Mouse (Mus musculus): ENCODE data around the gene Prkce. TPM values are rescaled to one million over a fixed set of nuclear protein-coding genes. Genes with fewer than 3 reads are reported as not detected.

Gene Prkce
- polyA plus RNA-seq, 1 experiment from 2014 or later = 2.0 TPM

GRCm38 (mm10) chr17:86232248-86232647 is 64.7 kb downstream of the Prkce start:
- no peaks in the 10 kb centered on the region for H3K9me3 ChIP-seq (ENCODE audit: low read length)
- TF ChIP-seq CTCF (IDR thresholded peaks at IDR 0.05; ENCODE audit: low read depth) (no peak), EP300 (IDR thresholded peaks at IDR 0.05; ENCODE audit: low read depth) (no peak)
- 66% methylated on average over 4 of the region's 4 CpGs for WGBS (ENCODE audit: insufficient replicate concordance)
- DNase-seq (no peak), ATAC-seq (no peak)
- no peak overlapping the region for H3K27ac ChIP-seq (ENCODE audit: low read depth)
- no peaks in the 10 kb centered on the region for H3K36me3 ChIP-seq (replicated peaks; ENCODE audit: insufficient read depth, low read length)
- no peak overlapping the region for H3K9ac ChIP-seq (replicated peaks)
- peaks cover 5% of the 10 kb centered on the region; the same call in 1 of the 2 replicates for H3K4me1 ChIP-seq (ENCODE audit: insufficient read depth)
- no peaks in the 10 kb centered on the region for H3K27me3 ChIP-seq (ENCODE audit: insufficient read depth, low read length)
- H3K4me2 ChIP-seq (ENCODE audit: low read depth, low read length) = no peak overlapping the region
- H3K4me3 ChIP-seq (ENCODE audit: low read depth, low read length) = no peak overlapping the region

- no peak for TF ChIP-seq EP300 (IDR thresholded peaks at IDR 0.05; ENCODE audit: low read depth)
- no peak for TF ChIP-seq CTCF (IDR thresholded peaks at IDR 0.05; ENCODE audit: low read depth)
- H3K9me3 ChIP-seq (ENCODE audit: low read length) = no peaks in the 10 kb centered on the region
- H3K9ac ChIP-seq (replicated peaks) = no peak overlapping the region
- peaks cover 5% of the 10 kb centered on the region; the same call in 1 of the 2 replicates for H3K4me1 ChIP-seq (ENCODE audit: insufficient read depth)
- no peak overlapping the region for H3K27ac ChIP-seq (ENCODE audit: low read depth)
- H3K27me3 ChIP-seq (ENCODE audit: insufficient read depth, low read length) = no peaks in the 10 kb centered on the region
- whole genome bisulfite sequencing (ENCODE audit: insufficient replicate concordance) = 78% methylated on average over 9 of the region's 9 CpGs
- DNase-seq = no peak
- ATAC-seq = no peak
- H3K4me2 ChIP-seq (ENCODE audit: low read depth, low read length) = no peak overlapping the region
- H3K36me3 ChIP-seq (replicated peaks; ENCODE audit: insufficient read depth, low read length) = no peaks in the 10 kb centered on the region
- H3K4me3 ChIP-seq (ENCODE audit: low read depth, low read length) = no peak overlapping the region
Measured at GRCm38 (mm10) chr17:86234587-86235150, 67.1 kb downstream of the Prkce start.

- ATAC-seq (no peak), DNase-seq (no peak)
- Histone ChIP-seq H3K27me3 (ENCODE audit: insufficient read depth, low read length) (no peaks in the 10 kb centered on the region), H3K27ac (ENCODE audit: low read depth) (no peak overlapping the region), H3K36me3 (replicated peaks; ENCODE audit: insufficient read depth, low read length) (no peaks in the 10 kb centered on the region), H3K4me1 (ENCODE audit: insufficient read depth) (peaks cover 5% of the 10 kb centered on the region; the same call in 1 of the 2 replicates), H3K4me2 (ENCODE audit: low read depth, low read length) (no peak overlapping the region), H3K9me3 (ENCODE audit: low read length) (no peaks in the 10 kb centered on the region), H3K4me3 (ENCODE audit: low read depth, low read length) (no peak overlapping the region), H3K9ac (replicated peaks) (no peak overlapping the region)
- TF ChIP-seq CTCF (IDR thresholded peaks at IDR 0.05; ENCODE audit: low read depth) (no peak), EP300 (IDR thresholded peaks at IDR 0.05; ENCODE audit: low read depth) (no peak)
- 74% methylated on average over 10 of the region's 10 CpGs for WGBS (ENCODE audit: insufficient replicate concordance)
Measured at GRCm38 (mm10) chr17:86236026-86236712, 68.6 kb downstream of the Prkce start.

- Histone ChIP-seq H3K27me3 (ENCODE audit: insufficient read depth, low read length) (no peaks in the 10 kb centered on the region), H3K4me2 (ENCODE audit: low read depth, low read length) (no peak overlapping the region), H3K4me1 (ENCODE audit: insufficient read depth) (peaks cover 5% of the 10 kb centered on the region; the same call in 1 of the 2 replicates), H3K27ac (ENCODE audit: low read depth) (no peak overlapping the region), H3K9ac (replicated peaks) (no peak overlapping the region), H3K4me3 (ENCODE audit: low read depth, low read length) (no peak overlapping the region), H3K9me3 (ENCODE audit: low read length) (no peaks in the 10 kb centered on the region), H3K36me3 (replicated peaks; ENCODE audit: insufficient read depth, low read length) (no peaks in the 10 kb centered on the region)
- TF ChIP-seq CTCF (IDR thresholded peaks at IDR 0.05; ENCODE audit: low read depth) (no peak), EP300 (IDR thresholded peaks at IDR 0.05; ENCODE audit: low read depth) (no peak)
- DNase-seq (peak; percentile 29), ATAC-seq (peak; percentile 43; the same call in 1 of the 2 replicates)
- 72% methylated on average over 16 of the region's 16 CpGs for WGBS (ENCODE audit: insufficient replicate concordance)
Measured at GRCm38 (mm10) chr17:86236861-86237763, 69.5 kb downstream of the Prkce start.

DNA sequence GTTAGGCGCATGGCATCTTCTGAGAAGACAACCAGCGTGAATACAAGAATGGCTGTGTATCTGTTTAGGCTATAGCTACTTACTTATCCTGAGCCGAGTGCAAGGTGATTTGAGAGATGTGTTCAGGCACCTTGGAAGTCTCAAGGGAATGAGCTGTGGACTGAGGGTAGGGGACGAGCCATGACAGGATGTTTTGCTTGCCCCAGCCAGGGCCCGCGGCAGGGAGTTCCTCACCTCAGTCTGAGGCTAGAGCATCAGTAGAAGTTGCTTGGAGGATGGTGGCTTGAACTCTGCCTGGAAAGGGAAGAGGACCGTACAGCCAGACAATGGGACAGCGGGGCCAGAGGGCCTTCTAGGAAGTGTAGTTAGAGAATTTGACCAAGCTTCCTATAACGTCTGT is 74.7 kb downstream of the Prkce start:
- H3K9me3 ChIP-seq (ENCODE audit: low read length) = no peaks in the 10 kb centered on the region
- H3K9ac ChIP-seq (replicated peaks) = no peak overlapping the region
- H3K36me3 ChIP-seq (replicated peaks; ENCODE audit: insufficient read depth, low read length) = no peaks in the 10 kb centered on the region
- no peak for DNase-seq
- TF ChIP-seq EP300 (IDR thresholded peaks at IDR 0.05; ENCODE audit: low read depth) (no peak), CTCF (IDR thresholded peaks at IDR 0.05; ENCODE audit: low read depth) (no peak)
- no peak overlapping the region for H3K27ac ChIP-seq (ENCODE audit: low read depth)
- H3K4me3 ChIP-seq (ENCODE audit: low read depth, low read length) = no peak overlapping the region
- H3K4me1 ChIP-seq (ENCODE audit: insufficient read depth) = no peaks in the 10 kb centered on the region
- WGBS (ENCODE audit: insufficient replicate concordance) = 66% methylated on average over 9 of the region's 9 CpGs
- no peak for ATAC-seq
- no peak overlapping the region for H3K4me2 ChIP-seq (ENCODE audit: low read depth, low read length)
- no peaks in the 10 kb centered on the region for H3K27me3 ChIP-seq (ENCODE audit: insufficient read depth, low read length)

DNA sequence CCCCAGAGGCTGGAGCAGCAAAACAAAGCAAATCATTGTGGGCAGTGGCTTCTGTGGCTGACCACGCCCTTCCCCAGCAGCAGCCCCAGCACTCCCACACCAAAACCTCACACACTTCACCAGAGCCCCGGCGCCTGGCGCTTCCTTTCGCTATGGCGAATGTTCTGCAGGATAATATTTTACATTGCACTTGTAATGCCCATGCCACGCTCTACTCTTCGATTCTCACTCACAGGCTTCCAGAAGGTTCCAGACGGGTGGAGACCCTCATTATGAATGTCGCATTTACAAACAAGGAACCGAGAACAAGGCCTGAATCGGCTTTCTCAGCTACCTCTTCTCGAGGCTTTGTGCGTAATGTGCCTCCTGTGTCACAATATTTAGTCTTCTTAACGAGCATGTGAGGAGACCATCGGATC is 75.5 kb downstream of the Prkce start:
- Histone ChIP-seq H3K27ac (ENCODE audit: low read depth) (no peak overlapping the region), H3K36me3 (replicated peaks; ENCODE audit: insufficient read depth, low read length) (no peaks in the 10 kb centered on the region), H3K9me3 (ENCODE audit: low read length) (no peaks in the 10 kb centered on the region), H3K4me3 (ENCODE audit: low read depth, low read length) (no peak overlapping the region), H3K4me2 (ENCODE audit: low read depth, low read length) (no peak overlapping the region), H3K4me1 (ENCODE audit: insufficient read depth) (no peaks in the 10 kb centered on the region), H3K27me3 (ENCODE audit: insufficient read depth, low read length) (no peaks in the 10 kb centered on the region), H3K9ac (replicated peaks) (no peak overlapping the region)
- 43% methylated on average over 16 of the region's 16 CpGs for WGBS (ENCODE audit: insufficient replicate concordance)
- DNase-seq (no peak), ATAC-seq (no peak)
- no peak for TF ChIP-seq EP300 (IDR thresholded peaks at IDR 0.05; ENCODE audit: low read depth)
- no peak for TF ChIP-seq CTCF (IDR thresholded peaks at IDR 0.05; ENCODE audit: low read depth)
